Mouse (Mus musculus): ENCODE data around the gene Nsf. TPM values are rescaled to one million over a fixed set of nuclear protein-coding genes. Genes with fewer than 3 reads are reported as not detected.

Gene Nsf
- polyA plus RNA-seq, 1 experiment from 2014 or later: 46.3 TPM

- DNase-seq (ENCODE audit: low spot score): no peak
- peak overlapping the region; percentile 60; the same call in 1 of the 2 replicates for H3K27ac ChIP-seq
Measured at GRCm38 (mm10) chr11:103809611-103810598, 144.0 kb downstream of the Nsf start.

GRCm38 (mm10) chr11:103808771-103809610 is 144.9 kb downstream of the Nsf start:
- WGBS: 4% methylated on average over 29 of the region's 29 CpGs
- 0 out of 2 replicates have a peak overlapping the region, but pooled peaks have one; percentile 60 for H3K27ac ChIP-seq
- H3K36me3 ChIP-seq: no peaks in the 10 kb centered on the region
- H3K27me3 ChIP-seq (ENCODE audit: insufficient read depth, poor library complexity, severe bottlenecking): peaks cover 99% of the 10 kb centered on the region
- H3K4me1 ChIP-seq: peaks cover 19% of the 10 kb centered on the region
- H3K4me3 ChIP-seq: peak overlapping the region; percentile 73
- no peaks in the 10 kb centered on the region for H3K9me3 ChIP-seq
- DNase-seq (ENCODE audit: low spot score): no peak

More at GRCm38 (mm10) chr11:103809611-103810598, 144.0 kb downstream of the Nsf start:
- 2% methylated on average over 102 of the region's 107 CpGs for WGBS
- H3K4me1 ChIP-seq: peaks cover 24% of the 10 kb centered on the region
- peak overlapping the region; percentile 73 for H3K4me3 ChIP-seq
- peaks cover 96% of the 10 kb centered on the region for H3K27me3 ChIP-seq (ENCODE audit: insufficient read depth, poor library complexity, severe bottlenecking)
- H3K9me3 ChIP-seq: no peaks in the 10 kb centered on the region
- no peaks in the 10 kb centered on the region for H3K36me3 ChIP-seq

- peaks cover 19% of the 10 kb centered on the region for H3K4me1 ChIP-seq
- H3K36me3 ChIP-seq: no peaks in the 10 kb centered on the region
- peaks cover 93% of the 10 kb centered on the region for H3K27me3 ChIP-seq (ENCODE audit: insufficient read depth, poor library complexity, severe bottlenecking)
- no peak overlapping the region for H3K4me3 ChIP-seq
- H3K9me3 ChIP-seq: no peaks in the 10 kb centered on the region
- H3K27ac ChIP-seq: no peak overlapping the region
- 39% methylated on average over 12 of the region's 12 CpGs for WGBS
- DNase-seq (ENCODE audit: low spot score): no peak
Measured at GRCm38 (mm10) chr11:103807966-103808365, 145.9 kb downstream of the Nsf start.

- H3K4me1 ChIP-seq: peaks cover 13% of the 10 kb centered on the region
- H3K9me3 ChIP-seq: no peaks in the 10 kb centered on the region
- WGBS: 60% methylated on average over 4 of the region's 4 CpGs
- H3K27me3 ChIP-seq (ENCODE audit: insufficient read depth, poor library complexity, severe bottlenecking): peaks cover 74% of the 10 kb centered on the region
- H3K4me3 ChIP-seq: no peak overlapping the region
- DNase-seq (ENCODE audit: low spot score): no peak
- H3K27ac ChIP-seq: no peak overlapping the region
- no peaks in the 10 kb centered on the region for H3K36me3 ChIP-seq
Measured at GRCm38 (mm10) chr11:103804804-103805203, 149.1 kb downstream of the Nsf start.

GRCm38 (mm10) chr11:103804126-103804525 is 149.7 kb downstream of the Nsf start:
- Histone ChIP-seq H3K9me3 (no peaks in the 10 kb centered on the region), H3K4me3 (no peak overlapping the region), H3K36me3 (no peaks in the 10 kb centered on the region), H3K27ac (no peak overlapping the region), H3K4me1 (peaks cover 6% of the 10 kb centered on the region), H3K27me3 (ENCODE audit: insufficient read depth, poor library complexity, severe bottlenecking) (peaks cover 74% of the 10 kb centered on the region)
- 81% methylated on average over 11 of the region's 11 CpGs for WGBS
- no peak for DNase-seq (ENCODE audit: low spot score)

- no peaks in the 10 kb centered on the region for H3K9me3 ChIP-seq
- peaks cover 72% of the 10 kb centered on the region for H3K27me3 ChIP-seq (ENCODE audit: insufficient read depth, poor library complexity, severe bottlenecking)
- no peak overlapping the region for H3K4me3 ChIP-seq
- no peak overlapping the region for H3K27ac ChIP-seq
- no peak for DNase-seq (ENCODE audit: low spot score)
- no peaks in the 10 kb centered on the region for H3K4me1 ChIP-seq
- WGBS: 48% methylated on average over 9 of the region's 9 CpGs
- no peaks in the 10 kb centered on the region for H3K36me3 ChIP-seq
Measured at GRCm38 (mm10) chr11:103801128-103801527, 152.7 kb downstream of the Nsf start.

- DNase-seq (ENCODE audit: low spot score): no peak
- no peaks in the 10 kb centered on the region for H3K36me3 ChIP-seq
- H3K4me3 ChIP-seq: no peak overlapping the region
- no peak overlapping the region for H3K27ac ChIP-seq
- H3K27me3 ChIP-seq (ENCODE audit: insufficient read depth, poor library complexity, severe bottlenecking): peaks cover 65% of the 10 kb centered on the region
- 68% methylated on average over 5 of the region's 5 CpGs for WGBS
- H3K4me1 ChIP-seq: no peaks in the 10 kb centered on the region
- no peaks in the 10 kb centered on the region for H3K9me3 ChIP-seq
Measured at GRCm38 (mm10) chr11:103789951-103790350, 163.9 kb downstream of the Nsf start.

- DNase-seq (ENCODE audit: low spot score): no peak
- Histone ChIP-seq H3K27ac (no peak overlapping the region), H3K4me3 (no peak overlapping the region), H3K36me3 (no peaks in the 10 kb centered on the region), H3K9me3 (no peaks in the 10 kb centered on the region), H3K4me1 (no peaks in the 10 kb centered on the region), H3K27me3 (ENCODE audit: insufficient read depth, poor library complexity, severe bottlenecking) (peaks cover 81% of the 10 kb centered on the region)
- WGBS: 69% methylated on average over 9 of the region's 9 CpGs
Measured at GRCm38 (mm10) chr11:103780152-103780551, 173.7 kb downstream of the Nsf start.

- Histone ChIP-seq H3K4me3 (peak overlapping the region; percentile 55), H3K4me1 (peaks cover 37% of the 10 kb centered on the region), H3K9me3 (no peaks in the 10 kb centered on the region), H3K27me3 (ENCODE audit: insufficient read depth, poor library complexity, severe bottlenecking) (peaks cover 98% of the 10 kb centered on the region), H3K27ac (no peak overlapping the region), H3K36me3 (no peaks in the 10 kb centered on the region)
- under 1% methylated on average over 19 of the region's 19 CpGs for WGBS
- no peak for DNase-seq (ENCODE audit: low spot score)
Measured at GRCm38 (mm10) chr11:103774228-103774530, 179.7 kb downstream of the Nsf start.

- no peaks in the 10 kb centered on the region for H3K9me3 ChIP-seq
- under 1% methylated on average over 60 of the region's 60 CpGs for WGBS
- H3K4me1 ChIP-seq: peaks cover 37% of the 10 kb centered on the region
- no peak within 1 kb of the TSS for H3K27ac ChIP-seq
- H3K27me3 ChIP-seq (ENCODE audit: insufficient read depth, poor library complexity, severe bottlenecking): peaks cover 100% of the 10 kb centered on the region
- no peak for DNase-seq (ENCODE audit: low spot score)
- H3K36me3 ChIP-seq: no peaks in the 10 kb centered on the region
- peak within 1 kb of the TSS; percentile 55 for H3K4me3 ChIP-seq
Measured at GRCm38 (mm10) chr11:103773387-103774227, 180.2 kb downstream of the Nsf start, which contains the start of gene Wnt3. Gene Wnt3 (plus strand): TSS chr11:103774150.

GRCm38 (mm10) chr11:103772505-103773386 is 181.1 kb downstream of the Nsf start:
- 2% methylated on average over 23 of the region's 23 CpGs for WGBS
- H3K27ac ChIP-seq: no peak overlapping the region
- H3K36me3 ChIP-seq: no peaks in the 10 kb centered on the region
- H3K4me1 ChIP-seq: peaks cover 37% of the 10 kb centered on the region
- H3K27me3 ChIP-seq (ENCODE audit: insufficient read depth, poor library complexity, severe bottlenecking): peaks cover 100% of the 10 kb centered on the region
- peak overlapping the region; percentile 55 for H3K4me3 ChIP-seq
- H3K9me3 ChIP-seq: no peaks in the 10 kb centered on the region
- DNase-seq (ENCODE audit: low spot score): no peak

All from heart, embryonic 10.5 days (tissue).